Mouse (Mus musculus) bone marrow, adult 2 months (tissue): ENCODE results near the gene Rnf227.

Experiments used
- CTCF ChIP-seq: fragments of 200-500 bp; IDR thresholded peaks from 2 replicates; pipeline ENCODE4 v1.5.1; 2011; ENCODE audit warnings: low read length, control low read depth; ENCODE audit not compliant: control insufficient read depth, insufficient read depth
- POLR2A ChIP-seq: fragments of 200-500 bp; IDR thresholded peaks from 2 replicates; pipeline ENCODE4 v1.6.1; 2011; ENCODE audit warnings: low read depth, mild to moderate bottlenecking, control low read depth, low read length, borderline replicate concordance; ENCODE audit not compliant: control insufficient read depth

DNA sequence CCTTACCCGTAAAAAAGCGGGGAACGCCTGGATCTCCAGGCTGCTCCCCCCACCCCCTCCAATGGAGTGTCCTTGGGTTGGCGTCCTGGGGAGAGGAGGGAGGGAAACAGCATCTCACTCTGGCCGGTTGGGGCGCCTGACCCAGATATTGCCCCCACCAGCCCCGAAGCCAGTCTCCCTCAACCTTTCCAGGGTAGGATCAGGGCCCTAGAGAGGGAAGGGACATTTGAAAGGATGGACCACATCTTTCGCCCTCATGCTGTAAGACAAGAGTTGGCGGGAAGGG, 13.2 kb upstream of the Rnf227 start:
- TF ChIP-seq POLR2A (no peak), CTCF (no peak)
